Mouse (Mus musculus): ENCODE measurements around the gene Ugt1a7c.

- TF ChIP-seq CTCF (IDR thresholded peaks at IDR 0.05; ENCODE audit: control insufficient read depth, insufficient read depth, insufficient read length) (no peak), MAX (IDR thresholded peaks at IDR 0.05) (no peak), USF1 (IDR thresholded peaks at IDR 0.05; ENCODE audit: low read depth) (no peak)
Observed at GRCm38 (mm10) chr1:88240072-88240471, 145.2 kb downstream of the Ugt1a7c start.

Data from C2C12 (cell line).